Mouse (Mus musculus) B cell, adult (primary cell): ENCODE measurements around the gene Ptgis. TPM values are rescaled to one million over a fixed set of nuclear protein-coding genes. Genes with fewer than 3 reads are reported as not detected.

Experiments
- total RNA-seq: library from RNA; stranded (reverse); gene quantifications from 4 replicates; pipeline ENCODE4 v1.2.4, GENCODE M21; 2023; ENCODE audit not compliant: inconsistent age

The Ptgis gene
- total RNA-seq, result 0.30 to 0.51 TPM in 2 of 4 replicates, not detected in the others

DNA sequence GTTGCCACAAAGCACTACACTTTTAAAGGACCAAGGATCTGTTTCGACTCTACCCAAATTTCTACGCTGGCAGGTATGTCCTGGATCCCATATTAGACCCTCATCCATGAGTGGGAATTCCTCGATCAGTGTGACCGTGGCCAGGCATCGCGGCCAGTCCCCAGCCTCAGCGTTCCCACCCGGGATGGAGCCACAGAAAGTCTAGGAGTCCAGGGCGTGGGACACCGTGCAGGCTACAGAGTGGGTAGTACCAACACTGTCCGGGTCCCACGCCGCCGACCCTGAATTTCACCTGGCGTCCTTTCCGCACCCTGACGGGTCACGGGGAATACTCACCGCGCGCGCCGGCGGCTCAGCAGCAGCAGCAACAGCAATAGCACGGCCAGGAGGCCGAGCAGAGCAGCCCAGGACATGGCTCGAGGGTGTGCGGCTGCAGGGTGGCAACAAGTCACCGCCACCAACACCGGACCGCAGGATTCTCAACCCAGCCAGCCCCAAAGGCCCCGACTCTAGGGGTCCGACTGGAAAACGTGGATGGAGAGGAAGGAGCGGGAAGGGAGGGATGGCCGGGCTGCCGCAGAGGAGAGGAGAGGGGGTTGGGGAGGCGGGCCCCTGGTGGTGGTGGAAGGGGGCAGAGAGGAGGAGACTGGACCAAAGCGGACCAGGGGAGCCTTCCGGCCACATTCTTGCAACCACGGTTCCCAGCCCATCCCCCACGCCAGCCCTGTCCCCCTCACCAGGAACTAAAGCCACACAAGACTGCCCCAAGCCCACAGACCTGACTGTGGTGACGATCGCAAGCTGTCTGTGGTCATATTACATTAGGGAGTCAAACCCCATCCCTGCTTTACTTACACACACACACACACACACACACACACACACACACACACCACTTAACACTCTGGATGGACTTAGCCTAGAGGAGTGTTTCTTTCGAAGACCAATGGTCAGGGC, at the start of gene Ptgis:
TSS of gene Ptgis (minus strand) at position 597 of the 957 bp plus-strand sequence.

DNA sequence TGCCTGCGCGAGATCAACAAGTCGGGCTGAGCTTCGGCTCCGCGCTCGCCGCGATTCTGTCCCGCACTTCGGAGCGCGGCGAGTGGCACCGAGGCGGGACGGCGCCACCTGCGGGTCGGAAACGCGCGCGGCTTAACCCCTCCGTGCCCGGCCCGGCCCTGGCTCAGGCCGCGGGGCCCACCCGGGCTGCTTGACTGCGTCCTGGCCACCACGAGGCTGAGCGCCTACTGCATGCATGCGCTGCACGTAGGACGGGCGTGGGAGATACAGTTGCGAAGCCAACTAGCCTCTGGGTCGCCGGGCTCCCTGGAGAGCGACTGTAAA, 50.4 kb downstream of the Ptgis start, which contains the start of gene Kcnb1:
TSS of gene Kcnb1 (minus strand) at position 80 of the 324 bp plus-strand sequence.

Other genes with a start within 250 kb of the Ptgis start
- gene Stau1, start 244.3 kb downstream of the Ptgis start, total RNA-seq, result 69.9 to 71.5 TPM (median 70.4 TPM) in 4 replicates
- gene Ddx27, start 225.4 kb downstream of the Ptgis start, total RNA-seq, result 97.2 to 115 TPM (median 105 TPM) in 4 replicates
- 60.4 to 67.9 TPM (median 64.2 TPM) in 4 replicates for gene Znfx1, start 177.6 kb downstream of the Ptgis start, total RNA-seq
- gene Kcnb1, start 50.4 kb downstream of the Ptgis start, total RNA-seq, result 6.1 to 7.6 TPM (median 7.1 TPM) in 4 replicates
- gene B4galt5, start 108.6 kb upstream of the Ptgis start, total RNA-seq, result 62.9 to 69.1 TPM (median 65.8 TPM) in 4 replicates
- 95.9 to 99.1 TPM (median 98.3 TPM) in 4 replicates for gene Slc9a8, start 181.1 kb upstream of the Ptgis start, total RNA-seq